Mouse (Mus musculus) MEL (cell line): ENCODE results near the gene Prph. TPM values are rescaled to one million over a fixed set of nuclear protein-coding genes. Genes with fewer than 3 reads are reported as not detected.

ENCODE experiments used
- DNase-seq: peaks from one replicate; pipeline ENCODE4 v3.0.0; 2011; ENCODE audit warnings: low read depth, low spot score
- H3K27ac ChIP-seq: 2 replicates; pipeline ENCODE4 v1.5.1; 2012; ENCODE audit warnings: low read depth, mild to moderate bottlenecking, control low read depth, low read length, moderate library complexity; ENCODE audit not compliant: control insufficient read depth
- H3K27me3 ChIP-seq, 2 experiments: fragments of 150-350 bp in 1 of 2; sonication (generic) in 1 of 2; 2 replicates each; pipeline ENCODE4 v1.6.1; 2012; ENCODE audit warnings: low read length in 2 of 2, mild to moderate bottlenecking in 2 of 2, improper control_type of control experiment in 1 of 2, moderate library complexity in 1 of 2; ENCODE audit not compliant: insufficient read depth in 2 of 2, control insufficient read depth in 1 of 2
- H3K36me3 ChIP-seq, 2 experiments: 2 replicates each; pipeline ENCODE4 v1.6.1; 2012 to 2014; ENCODE audit warnings: low read length in 2 of 2, improper control_type of control experiment in 1 of 2, inconsistent platforms in 1 of 2, mild to moderate bottlenecking in 1 of 2; ENCODE audit not compliant: insufficient read depth in 2 of 2, control insufficient read depth in 1 of 2
- H3K4me1 ChIP-seq, 2 experiments: fragments of 150-350 bp in 1 of 2; sonication (generic) in 1 of 2; 2 replicates each; pipeline ENCODE4 v1.6.1; 2012; ENCODE audit warnings: low read length in 2 of 2, improper control_type of control experiment in 1 of 2, mild to moderate bottlenecking in 1 of 2; ENCODE audit not compliant: insufficient read depth in 2 of 2, control insufficient read depth in 1 of 2
- H3K4me3 ChIP-seq, 2 experiments: fragments of 150-350 bp in 1 of 2; sonication (generic) in 1 of 2; 2 replicates each; pipeline ENCODE4 v1.5.1; 2012; ENCODE audit warnings: low read depth in 2 of 2, low read length in 2 of 2, mild to moderate bottlenecking in 2 of 2, moderate library complexity in 2 of 2, control low read depth in 1 of 2, improper control_type of control experiment in 1 of 2; ENCODE audit not compliant: control insufficient read depth in 1 of 2, insufficient read depth in 1 of 2
- H3K79me2 ChIP-seq: 2 replicates; pipeline ENCODE4 v1.6.1; 2012; ENCODE audit warnings: mild to moderate bottlenecking, low read length, moderate library complexity; ENCODE audit not compliant: control insufficient read depth, poor library complexity, insufficient read depth
- H3K9ac ChIP-seq: 2 replicates; pipeline ENCODE4 v1.6.1; 2012; ENCODE audit warnings: low read depth, mild to moderate bottlenecking, control low read depth, low read length, moderate library complexity; ENCODE audit not compliant: control insufficient read depth, poor library complexity, severe bottlenecking
- H3K9me3 ChIP-seq: fragments of 150-350 bp; sonication (generic); replicated peaks from 2 replicates; pipeline ENCODE4 v1.6.1; 2012; ENCODE audit warnings: mild to moderate bottlenecking, low read length, improper control_type of control experiment, moderate library complexity; ENCODE audit not compliant: insufficient read depth
- CHD1 ChIP-seq: IDR thresholded peaks from 2 replicates; pipeline ENCODE4 v1.6.1; 2012; ENCODE audit warnings: low read depth, mild to moderate bottlenecking, inconsistent platforms, low read length, improper control_type of control experiment
- E2F4 ChIP-seq: IDR thresholded peaks from 2 replicates; pipeline ENCODE4 v1.6.1; 2011; ENCODE audit warnings: low read depth, low read length, improper control_type of control experiment, borderline replicate concordance
- EP300 ChIP-seq, 2 experiments: IDR thresholded peaks; 2 replicates each; pipeline ENCODE4 v1.6.1; 2011; ENCODE audit warnings: improper control_type of control experiment in 2 of 2, low read length in 2 of 2, low read depth in 1 of 2, mild to moderate bottlenecking in 1 of 2
- GABPA ChIP-seq: IDR thresholded peaks from 2 replicates; pipeline ENCODE4 v1.6.1; 2012; ENCODE audit warnings: low read depth, mild to moderate bottlenecking, inconsistent platforms, low read length, improper control_type of control experiment, moderate library complexity
- HCFC1 ChIP-seq: IDR thresholded peaks from 2 replicates; pipeline ENCODE4 v1.6.1; 2012; ENCODE audit warnings: low read depth, mild to moderate bottlenecking, inconsistent platforms, low read length, improper control_type of control experiment, moderate library complexity
- JUND ChIP-seq: IDR thresholded peaks from 2 replicates; pipeline ENCODE4 v1.6.1; 2011; ENCODE audit warnings: low read depth, mild to moderate bottlenecking, improper control_type of control experiment, low read length
- KAT2A ChIP-seq: conservative IDR thresholded peaks from 2 replicates; pipeline ENCODE4 v1.6.1; 2012; ENCODE audit warnings: low read depth, low read length, improper control_type of control experiment, inconsistent platforms
- MAFK ChIP-seq: IDR thresholded peaks from 2 replicates; pipeline ENCODE4 v1.6.1; 2011; ENCODE audit warnings: low read depth, mild to moderate bottlenecking, low read length, improper control_type of control experiment, borderline replicate concordance
- MAX ChIP-seq: IDR thresholded peaks from 2 replicates; pipeline ENCODE4 v1.6.1; 2011; ENCODE audit warnings: low read length, improper control_type of control experiment
- MAZ ChIP-seq: IDR thresholded peaks from 2 replicates; pipeline ENCODE4 v1.6.1; 2012; ENCODE audit warnings: low read depth, mild to moderate bottlenecking, inconsistent platforms, low read length, improper control_type of control experiment
- NELFE ChIP-seq: IDR thresholded peaks from 2 replicates; pipeline ENCODE4 v1.6.1; 2011; ENCODE audit warnings: low read depth, low read length, improper control_type of control experiment
- NRF1 ChIP-seq: IDR thresholded peaks from 2 replicates; pipeline ENCODE4 v1.6.1; 2014; ENCODE audit warnings: low read depth, mild to moderate bottlenecking, inconsistent platforms, low read length, improper control_type of control experiment, moderate library complexity; ENCODE audit not compliant: poor library complexity, insufficient read depth, severe bottlenecking
- POLR2AphosphoS2 ChIP-seq: IDR thresholded peaks from 2 replicates; pipeline ENCODE4 v1.6.1; 2011; ENCODE audit warnings: low read length, improper control_type of control experiment
- POLR2AphosphoS5 ChIP-seq: IDR thresholded peaks from 2 replicates; pipeline ENCODE4 v1.6.1; 2012; ENCODE audit warnings: low read depth, borderline replicate concordance, mild to moderate bottlenecking, inconsistent platforms, low read length, moderate library complexity, mixed read lengths
- RAD21 ChIP-seq: IDR thresholded peaks from 2 replicates; pipeline ENCODE4 v1.6.1; 2011; ENCODE audit warnings: mild to moderate bottlenecking, low read depth, low read length, improper control_type of control experiment
- SMC3 ChIP-seq: IDR thresholded peaks from 2 replicates; pipeline ENCODE4 v1.6.1; 2011; ENCODE audit warnings: low read depth, low read length, improper control_type of control experiment
- TAL1 ChIP-seq: IDR thresholded peaks from 2 replicates; pipeline ENCODE4 v1.6.1; 2012; ENCODE audit warnings: mild to moderate bottlenecking, inconsistent platforms, low read length, moderate library complexity, mixed read lengths
- TBP ChIP-seq: IDR thresholded peaks from 2 replicates; pipeline ENCODE4 v1.8.0; 2011; ENCODE audit warnings: low read depth, low read length, improper control_type of control experiment
- TCF12 ChIP-seq: IDR thresholded peaks from 2 replicates; pipeline ENCODE4 v1.6.1; 2014; ENCODE audit warnings: low read depth, mild to moderate bottlenecking, inconsistent platforms, low read length, improper control_type of control experiment, moderate library complexity
- UBTF ChIP-seq: IDR thresholded peaks from 2 replicates; pipeline ENCODE4 v1.6.1; 2012; ENCODE audit warnings: low read depth, mild to moderate bottlenecking, inconsistent platforms, low read length, improper control_type of control experiment, moderate library complexity, borderline replicate concordance; ENCODE audit not compliant: insufficient read depth
- USF2 ChIP-seq, 2 experiments: IDR thresholded peaks; 2 replicates each; pipeline ENCODE4 v1.6.1; 2011 to 2012; ENCODE audit warnings: improper control_type of control experiment in 2 of 2, low read length in 2 of 2, borderline replicate concordance in 1 of 2, inconsistent platforms in 1 of 2, low read depth in 1 of 2, mild to moderate bottlenecking in 1 of 2; ENCODE audit not compliant: insufficient read depth in 1 of 2
- ZC3H11A ChIP-seq: IDR thresholded peaks from 2 replicates; pipeline ENCODE4 v1.6.1; 2012; ENCODE audit warnings: low read depth, mild to moderate bottlenecking, inconsistent platforms, low read length, improper control_type of control experiment
- ZKSCAN1 ChIP-seq: IDR thresholded peaks from 2 replicates; pipeline ENCODE4 v1.6.1; 2012; ENCODE audit warnings: low read depth, mild to moderate bottlenecking, inconsistent platforms, low read length, improper control_type of control experiment, moderate library complexity
- ZMIZ1 ChIP-seq: IDR thresholded peaks from 2 replicates; pipeline ENCODE4 v1.6.1; 2012; ENCODE audit warnings: low read depth, mild to moderate bottlenecking, inconsistent platforms, low read length, improper control_type of control experiment, moderate library complexity
- ZNF384 ChIP-seq: IDR thresholded peaks from 2 replicates; pipeline ENCODE4 v1.6.1; 2012; ENCODE audit warnings: low read depth, mild to moderate bottlenecking, inconsistent platforms, low read length, improper control_type of control experiment
- polyA plus RNA-seq, 2 experiments: library from polyadenylated mRNA; stranded (reverse) in 1 of 2; unstranded in 1 of 2; fragments of >175 nt in 1 of 2; fragments of >200 nt in 1 of 2; gene quantifications; 2 replicates each; pipeline versions ENCODE4 v1.2.1 to v1.2.4; 2012; ENCODE audit warnings: low replicate concordance in 2 of 2, low read depth in 1 of 2; ENCODE audit not compliant: insufficient read length in 2 of 2, insufficient read depth in 1 of 2, missing spikeins in 1 of 2
- total RNA-seq: library from RNA; depleted of rRNA; stranded (reverse); fragments of 300-350 nt; gene quantifications from 2 replicates; pipeline ENCODE4 v1.2.3, GENCODE M21; 2012

Gene Prph
- total and polyA plus RNA-seq, 3 experiments = not detected

DNA sequence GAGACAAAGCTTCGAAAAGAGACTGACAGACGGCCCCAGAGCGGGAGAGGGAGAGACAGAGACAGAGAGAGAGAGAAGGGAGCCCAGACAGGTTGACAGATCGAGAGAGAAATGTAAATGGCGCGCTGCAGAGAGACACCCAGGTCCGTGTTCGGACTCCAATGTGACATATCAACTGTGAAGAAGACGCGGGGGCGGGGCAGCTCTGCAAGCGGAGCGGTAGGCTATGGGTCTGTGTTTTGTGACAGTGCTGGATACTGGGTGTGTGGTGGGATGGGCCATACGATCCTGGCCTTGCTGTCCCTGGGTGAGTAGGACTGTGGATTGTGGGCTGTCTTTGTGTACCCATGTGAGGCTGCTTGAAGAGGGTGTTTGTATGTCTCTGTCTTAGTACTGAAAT, 34.1 kb downstream of the Prph start:
- Histone ChIP-seq H3K9ac (no peak overlapping the region), H3K79me2 (peaks cover 1% of the 10 kb centered on the region; the same call in 1 of the 2 replicates)
- TF ChIP-seq NRF1 (no peak), EP300 (IDR thresholded peaks at IDR 0.05; ENCODE audit: low read depth in 1 of 2, low read length in 2 of 2) (no peak), HCFC1 (no peak), UBTF (no peak), TBP (no peak), CHD1 (no peak), E2F4 (no peak), USF2 (IDR thresholded peaks at IDR 0.05; ENCODE audit: borderline replicate concordance in 1 of 2, insufficient read depth in 1 of 2, low read depth in 1 of 2, low read length in 2 of 2) (no peak), JUND (no peak)
- TF ChIP-seq, all 39 proteins: peak for 0
- peaks cover 0 to 8% of the 10 kb centered on the region in 2 experiments; a peak in 2 of 4 replicates for H3K4me1 ChIP-seq
- peaks cover 0 to 7% of the 10 kb centered on the region in 2 experiments; a peak in 2 of 4 replicates for H3K36me3 ChIP-seq
- H3K9me3 ChIP-seq = no peaks in the 10 kb centered on the region
- peak overlapping the region; percentile 35 to 56; a peak in 3 of 4 replicates for H3K4me3 ChIP-seq
- H3K27ac ChIP-seq = no peak overlapping the region
- H3K27me3 ChIP-seq = no peaks in the 10 kb centered on the region
- no peak for DNase-seq

GRCm38 (mm10) chr15:99092870-99093269, 37.9 kb downstream of the Prph start, which contains the start of gene Dnajc22:
Dnajc22 (plus strand) TSS chr15:99093170.
- Histone ChIP-seq H3K9me3 (no peaks in the 10 kb centered on the region), H3K36me3 (peaks cover 0 to 7% of the 10 kb centered on the region in 2 experiments; a peak in 2 of 4 replicates), H3K27me3 (no peaks in the 10 kb centered on the region), H3K4me3 (peak within 1 kb of the TSS; percentile 83 to 98), H3K27ac (peak within 1 kb of the TSS; percentile 40), H3K9ac (peak within 1 kb of the TSS; percentile 79), H3K4me1 (peaks cover 0 to 8% of the 10 kb centered on the region in 2 experiments; a peak in 2 of 4 replicates), H3K79me2 (peaks cover 1% of the 10 kb centered on the region; the same call in 1 of the 2 replicates)
- peak; percentile 70 for DNase-seq
- no peak for TF ChIP-seq RAD21
- TF ChIP-seq ZMIZ1 = no peak
- no peak for TF ChIP-seq TCF12
- no peak for TF ChIP-seq SMC3
- TF ChIP-seq POLR2AphosphoS5 = no peak
- TF ChIP-seq MAX = no peak
- TF ChIP-seq ZC3H11A = no peak
- TF ChIP-seq KAT2A = no peak
- TF ChIP-seq MAFK = no peak
- TF ChIP-seq ZKSCAN1 = no peak
- no peak for TF ChIP-seq POLR2AphosphoS2
- TF ChIP-seq E2F4 = no peak
- TF ChIP-seq ZNF384 = no peak
- TF ChIP-seq GABPA = no peak
- no peak for TF ChIP-seq UBTF
- TF ChIP-seq NELFE = no peak
- no peak for TF ChIP-seq TAL1
- TF ChIP-seq MAZ = no peak
